Mouse (Mus musculus): ENCODE results near the gene Rfx6. TPM values are rescaled to one million over a fixed set of nuclear protein-coding genes. Genes with fewer than 3 reads are reported as not detected.

Rfx6 gene
- polyA plus RNA-seq, 1 experiment from 2014 or later, result 1.4 TPM

GRCm38 (mm10) chr10:51768445-51768844 lies 90.9 kb downstream of the Rfx6 start:
- ATAC-seq (ENCODE audit: insufficient read depth, low FRiP score, low read depth), result peak; percentile 78; the same call in 1 of the 2 replicates
- WGBS, result 30% methylated on average over 5 of the region's 5 CpGs
- Histone ChIP-seq H3K27me3 (replicated peaks) (no peaks in the 10 kb centered on the region), H3K4me2 (no peak overlapping the region), H3K9me3 (no peaks in the 10 kb centered on the region), H3K27ac (no peak overlapping the region), H3K9ac (no peak overlapping the region), H3K36me3 (no peaks in the 10 kb centered on the region), H3K4me3 (replicated peaks) (no peak overlapping the region), H3K4me1 (no peaks in the 10 kb centered on the region)

- H3K4me2 ChIP-seq, result no peak overlapping the region
- 16% methylated on average over 7 of the region's 7 CpGs for WGBS
- H3K27ac ChIP-seq, result no peak overlapping the region
- no peak overlapping the region for H3K9ac ChIP-seq
- no peaks in the 10 kb centered on the region for H3K27me3 ChIP-seq (replicated peaks)
- no peaks in the 10 kb centered on the region for H3K9me3 ChIP-seq
- H3K4me1 ChIP-seq, result no peaks in the 10 kb centered on the region
- H3K36me3 ChIP-seq, result no peaks in the 10 kb centered on the region
- no peak for ATAC-seq (ENCODE audit: insufficient read depth, low FRiP score, low read depth)
- H3K4me3 ChIP-seq (replicated peaks), result no peak overlapping the region
These were observed 91.7 kb downstream of the Rfx6 start for GRCm38 (mm10) chr10:51769252-51769651.

- no peaks in the 10 kb centered on the region for H3K4me1 ChIP-seq
- no peak overlapping the region for H3K9ac ChIP-seq
- H3K4me3 ChIP-seq (replicated peaks), result no peak overlapping the region
- H3K4me2 ChIP-seq, result no peak overlapping the region
- H3K36me3 ChIP-seq, result no peaks in the 10 kb centered on the region
- no peaks in the 10 kb centered on the region for H3K27me3 ChIP-seq (replicated peaks)
- H3K9me3 ChIP-seq, result no peaks in the 10 kb centered on the region
- no peak overlapping the region for H3K27ac ChIP-seq
- 66% methylated on average over 2 of the region's 2 CpGs for whole genome bisulfite sequencing
- ATAC-seq (ENCODE audit: insufficient read depth, low FRiP score, low read depth), result no peak
These were observed 102.1 kb downstream of the Rfx6 start for GRCm38 (mm10) chr10:51779648-51780047.

Other genes with a start within 250 kb of the Rfx6 start
- gene Gm49339, start 197.1 kb upstream of the Rfx6 start, polyA plus RNA-seq (2015; fragmentation: Nextera tagmentation; extraction: Ambion mirVana), result 0.59 and 0.82 TPM in 2 replicates
- 1.8 and 2.1 TPM in 2 replicates for gene Lilr4b, start 197.1 kb upstream of the Rfx6 start, polyA plus RNA-seq (2015; fragmentation: Nextera tagmentation; extraction: Ambion mirVana)
- gene Lilrb4a, start 186.8 kb upstream of the Rfx6 start, polyA plus RNA-seq (2015; fragmentation: Nextera tagmentation; extraction: Ambion mirVana), result 5.1 and 5.4 TPM in 2 replicates
- 30.6 and 32.0 TPM in 2 replicates for gene Fam162b, start 87.2 kb upstream of the Rfx6 start, polyA plus RNA-seq (2015; fragmentation: Nextera tagmentation; extraction: Ambion mirVana)
- 0.05 and 0.10 TPM in 2 replicates for gene Gprc6a, start 46.3 kb upstream of the Rfx6 start, polyA plus RNA-seq (2015; fragmentation: Nextera tagmentation; extraction: Ambion mirVana)